Mouse (Mus musculus) E14TG2a.4 (cell line): Measurements from ENCODE around the gene Gm8104.
"Not testable (repeated sequence)": the region's sequence is repeated elsewhere in the genome, so short reads cannot be mapped to it uniquely, and the experiment has no call there.

Source experiments
- CTCF ChIP-seq: conservative IDR thresholded peaks from 2 replicates; pipeline ENCODE4 v1.5.1; 2014; ENCODE audit warnings: low read length
- NANOG ChIP-seq: IDR thresholded peaks from 2 replicates; pipeline ENCODE4 v1.6.1; 2014; ENCODE audit warnings: borderline replicate concordance, low read length, mixed read lengths

DNA sequence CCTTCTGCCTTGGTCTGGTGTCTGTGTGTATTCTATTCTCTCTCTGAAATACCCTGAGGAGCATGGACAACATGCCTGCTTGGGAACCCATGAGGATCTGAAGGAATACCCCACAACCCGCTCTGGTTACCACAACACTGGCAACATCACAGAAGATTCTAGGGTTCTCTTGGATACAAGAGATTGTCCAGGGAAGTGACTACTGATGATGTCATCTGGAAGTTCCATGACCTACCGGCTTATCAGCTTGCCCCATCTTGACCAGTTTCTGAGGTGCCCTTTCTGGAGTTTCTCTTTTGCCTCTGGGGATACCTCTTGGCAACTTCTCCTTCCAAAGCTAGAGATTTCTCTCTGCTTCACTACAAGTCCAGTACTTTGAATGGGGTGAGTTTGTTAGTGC, 23.9 kb upstream of the Gm8104 start, which contains the start of gene Gm8094:
- TF ChIP-seq CTCF, NANOG: not testable (repeated sequence)
